Mouse (Mus musculus): Measurements from ENCODE around the gene Fgb.

Gene Fgb

GRCm38 (mm10) chr3:83027546-83028251 lies 22.0 kb downstream of the Fgb start:
- DNase-seq (ENCODE audit: low spot score), result no peak

- no peak for DNase-seq (ENCODE audit: low spot score)
These were observed 24.0 kb downstream of the Fgb start, which contains the start of gene Fga for GRCm38 (mm10) chr3:83025475-83026301. Fga (plus strand) TSS chr3:83026076.

- no peak for DNase-seq (ENCODE audit: low spot score)
These were observed 24.6 kb downstream of the Fgb start for GRCm38 (mm10) chr3:83025036-83025435.

GRCm38 (mm10) chr3:83021176-83021575 lies 28.5 kb downstream of the Fgb start:
- DNase-seq (ENCODE audit: low spot score), result no peak

GRCm38 (mm10) chr3:83020387-83020786 lies 29.3 kb downstream of the Fgb start:
- no peak for DNase-seq (ENCODE audit: low spot score)

GRCm38 (mm10) chr3:83016236-83016635 lies 33.4 kb downstream of the Fgb start:
- DNase-seq (ENCODE audit: low spot score), result no peak

GRCm38 (mm10) chr3:83013951-83014350 lies 35.7 kb downstream of the Fgb start:
- no peak for DNase-seq (ENCODE audit: low spot score)

GRCm38 (mm10) chr3:83012636-83013035 lies 37.0 kb downstream of the Fgb start:
- DNase-seq (ENCODE audit: low spot score), result no peak

GRCm38 (mm10) chr3:83011565-83011964 lies 38.1 kb downstream of the Fgb start:
- no peak for DNase-seq (ENCODE audit: low spot score)

- DNase-seq (ENCODE audit: low spot score), result no peak
These were observed 38.5 kb downstream of the Fgb start for GRCm38 (mm10) chr3:83011136-83011535.

- no peak for DNase-seq (ENCODE audit: low spot score)
These were observed 39.4 kb downstream of the Fgb start for GRCm38 (mm10) chr3:83010291-83010690.

- DNase-seq (ENCODE audit: low spot score), result no peak
These were observed 42.1 kb downstream of the Fgb start, which contains the start of gene Fgg for GRCm38 (mm10) chr3:83007557-83007956. Fgg (plus strand) TSS chr3:83007724.

- DNase-seq (ENCODE audit: low spot score), result no peak
These were observed 44.9 kb downstream of the Fgb start for GRCm38 (mm10) chr3:83004801-83005200.

GRCm38 (mm10) chr3:83003068-83003467 lies 46.6 kb downstream of the Fgb start:
- no peak for DNase-seq (ENCODE audit: low spot score)

GRCm38 (mm10) chr3:83002191-83002590 lies 47.5 kb downstream of the Fgb start:
- DNase-seq (ENCODE audit: low spot score), result no peak

GRCm38 (mm10) chr3:82999995-83000394 lies 49.7 kb downstream of the Fgb start:
- no peak for DNase-seq (ENCODE audit: low spot score)

- DNase-seq (ENCODE audit: low spot score), result no peak
These were observed 50.7 kb downstream of the Fgb start for GRCm38 (mm10) chr3:82998772-82999463.

GRCm38 (mm10) chr3:82996656-82997055 lies 53.0 kb downstream of the Fgb start:
- DNase-seq (ENCODE audit: low spot score), result no peak

GRCm38 (mm10) chr3:82995368-82995767 lies 54.3 kb downstream of the Fgb start:
- DNase-seq (ENCODE audit: low spot score), result peak; percentile 23

- no peak for DNase-seq (ENCODE audit: low spot score)
These were observed 56.7 kb downstream of the Fgb start for GRCm38 (mm10) chr3:82992956-82993355.

- DNase-seq (ENCODE audit: low spot score), result no peak
These were observed 57.7 kb downstream of the Fgb start for GRCm38 (mm10) chr3:82991963-82992362.

Data from ovary, adult 18-20 months (tissue).